Mouse (Mus musculus): Measurements from ENCODE around the gene Klhl40. TPM values are rescaled to one million over a fixed set of nuclear protein-coding genes. Genes with fewer than 3 reads are reported as not detected.

The Klhl40 gene
- polyA plus RNA-seq, 1 experiment, result not detected

GRCm38 (mm10) chr9:121826356-121826755, 48.9 kb downstream of the Klhl40 start:
- no peak overlapping the region for H3K27ac ChIP-seq (ENCODE audit: insufficient read depth, low read length)
- H3K9ac ChIP-seq (ENCODE audit: low read depth, poor library complexity, severe bottlenecking), result no peak overlapping the region
- no peaks in the 10 kb centered on the region for H3K4me1 ChIP-seq (ENCODE audit: control insufficient read depth, insufficient read depth, low read length)
- H3K9me3 ChIP-seq (replicated peaks; ENCODE audit: control insufficient read depth, insufficient read depth, low read length, poor library complexity, severe bottlenecking), result no peaks in the 10 kb centered on the region
- no peak for TF ChIP-seq CTCF (IDR thresholded peaks at IDR 0.05; ENCODE audit: low read depth, low read length)
- TF ChIP-seq POLR2A (IDR thresholded peaks at IDR 0.05; ENCODE audit: insufficient read depth, low read length), result no peak
- no peak for TF ChIP-seq EP300 (IDR thresholded peaks at IDR 0.05; ENCODE audit: insufficient read depth, low read depth, low read length)
- no peak overlapping the region for H3K4me3 ChIP-seq (ENCODE audit: low read depth, low read length)
- no peaks in the 10 kb centered on the region for H3K36me3 ChIP-seq (ENCODE audit: control insufficient read depth, insufficient read depth, low read length, poor library complexity, severe bottlenecking)
- H3K27me3 ChIP-seq (ENCODE audit: control insufficient read depth, insufficient read depth, low read length, poor library complexity, severe bottlenecking), result no peaks in the 10 kb centered on the region

GRCm38 (mm10) chr9:121828314-121828713, 50.9 kb downstream of the Klhl40 start:
- H3K9ac ChIP-seq (ENCODE audit: low read depth, poor library complexity, severe bottlenecking), result no peak overlapping the region
- TF ChIP-seq EP300 (IDR thresholded peaks at IDR 0.05; ENCODE audit: insufficient read depth, low read depth, low read length), result no peak
- no peak for TF ChIP-seq POLR2A (IDR thresholded peaks at IDR 0.05; ENCODE audit: insufficient read depth, low read length)
- TF ChIP-seq CTCF (IDR thresholded peaks at IDR 0.05; ENCODE audit: low read depth, low read length), result no peak
- H3K36me3 ChIP-seq (ENCODE audit: control insufficient read depth, insufficient read depth, low read length, poor library complexity, severe bottlenecking), result no peaks in the 10 kb centered on the region
- no peaks in the 10 kb centered on the region for H3K9me3 ChIP-seq (replicated peaks; ENCODE audit: control insufficient read depth, insufficient read depth, low read length, poor library complexity, severe bottlenecking)
- no peaks in the 10 kb centered on the region for H3K27me3 ChIP-seq (ENCODE audit: control insufficient read depth, insufficient read depth, low read length, poor library complexity, severe bottlenecking)
- no peak overlapping the region for H3K4me3 ChIP-seq (ENCODE audit: low read depth, low read length)
- H3K4me1 ChIP-seq (ENCODE audit: control insufficient read depth, insufficient read depth, low read length), result no peaks in the 10 kb centered on the region
- H3K27ac ChIP-seq (ENCODE audit: insufficient read depth, low read length), result no peak overlapping the region

- Histone ChIP-seq H3K27ac (ENCODE audit: insufficient read depth, low read length) (no peak overlapping the region), H3K27me3 (ENCODE audit: control insufficient read depth, insufficient read depth, low read length, poor library complexity, severe bottlenecking) (no peaks in the 10 kb centered on the region), H3K9ac (ENCODE audit: low read depth, poor library complexity, severe bottlenecking) (no peak overlapping the region), H3K36me3 (ENCODE audit: control insufficient read depth, insufficient read depth, low read length, poor library complexity, severe bottlenecking) (no peaks in the 10 kb centered on the region), H3K4me1 (ENCODE audit: control insufficient read depth, insufficient read depth, low read length) (no peaks in the 10 kb centered on the region), H3K4me3 (ENCODE audit: low read depth, low read length) (no peak overlapping the region), H3K9me3 (replicated peaks; ENCODE audit: control insufficient read depth, insufficient read depth, low read length, poor library complexity, severe bottlenecking) (no peaks in the 10 kb centered on the region)
- TF ChIP-seq CTCF (IDR thresholded peaks at IDR 0.05; ENCODE audit: low read depth, low read length), result no peak
- no peak for TF ChIP-seq EP300 (IDR thresholded peaks at IDR 0.05; ENCODE audit: insufficient read depth, low read depth, low read length)
- no peak for TF ChIP-seq POLR2A (IDR thresholded peaks at IDR 0.05; ENCODE audit: insufficient read depth, low read length)
These were observed 52.0 kb downstream of the Klhl40 start for GRCm38 (mm10) chr9:121829270-121829992.

GRCm38 (mm10) chr9:121830243-121830955, 53.0 kb downstream of the Klhl40 start:
- TF ChIP-seq POLR2A (IDR thresholded peaks at IDR 0.05; ENCODE audit: insufficient read depth, low read length), result no peak
- TF ChIP-seq CTCF (IDR thresholded peaks at IDR 0.05; ENCODE audit: low read depth, low read length), result peak; percentile 73
- no peak overlapping the region for H3K27ac ChIP-seq (ENCODE audit: insufficient read depth, low read length)
- no peak overlapping the region for H3K4me3 ChIP-seq (ENCODE audit: low read depth, low read length)
- no peak overlapping the region for H3K9ac ChIP-seq (ENCODE audit: low read depth, poor library complexity, severe bottlenecking)
- no peaks in the 10 kb centered on the region for H3K4me1 ChIP-seq (ENCODE audit: control insufficient read depth, insufficient read depth, low read length)
- H3K36me3 ChIP-seq (ENCODE audit: control insufficient read depth, insufficient read depth, low read length, poor library complexity, severe bottlenecking), result no peaks in the 10 kb centered on the region
- H3K27me3 ChIP-seq (ENCODE audit: control insufficient read depth, insufficient read depth, low read length, poor library complexity, severe bottlenecking), result no peaks in the 10 kb centered on the region
- no peaks in the 10 kb centered on the region for H3K9me3 ChIP-seq (replicated peaks; ENCODE audit: control insufficient read depth, insufficient read depth, low read length, poor library complexity, severe bottlenecking)

GRCm38 (mm10) chr9:121830956-121831293, 53.5 kb downstream of the Klhl40 start:
- Histone ChIP-seq H3K4me3 (ENCODE audit: low read depth, low read length) (no peak overlapping the region), H3K9ac (ENCODE audit: low read depth, poor library complexity, severe bottlenecking) (no peak overlapping the region), H3K9me3 (replicated peaks; ENCODE audit: control insufficient read depth, insufficient read depth, low read length, poor library complexity, severe bottlenecking) (no peaks in the 10 kb centered on the region), H3K27ac (ENCODE audit: insufficient read depth, low read length) (no peak overlapping the region), H3K36me3 (ENCODE audit: control insufficient read depth, insufficient read depth, low read length, poor library complexity, severe bottlenecking) (no peaks in the 10 kb centered on the region), H3K27me3 (ENCODE audit: control insufficient read depth, insufficient read depth, low read length, poor library complexity, severe bottlenecking) (no peaks in the 10 kb centered on the region), H3K4me1 (ENCODE audit: control insufficient read depth, insufficient read depth, low read length) (no peaks in the 10 kb centered on the region)
- TF ChIP-seq CTCF (IDR thresholded peaks at IDR 0.05; ENCODE audit: low read depth, low read length) (peak; percentile 68), POLR2A (IDR thresholded peaks at IDR 0.05; ENCODE audit: insufficient read depth, low read length) (no peak)

Other genes with a start within 250 kb of the Klhl40 start
- not detected in 2 replicates for gene Lyzl4, start 135.5 kb upstream of the Klhl40 start, polyA plus RNA-seq (2011; ENCODE audit: insufficient read depth, insufficient read length, low read depth, missing spikeins)
- 0.23 and 0.28 TPM in 2 replicates for gene Vipr1, start 134.9 kb upstream of the Klhl40 start, polyA plus RNA-seq (2011; ENCODE audit: insufficient read depth, insufficient read length, low read depth, missing spikeins)
- 10.3 and 12.1 TPM in 2 replicates for gene Sec22c, start 72.1 kb upstream of the Klhl40 start, polyA plus RNA-seq (2011; ENCODE audit: insufficient read depth, insufficient read length, low read depth, missing spikeins)
- 51.6 and 51.9 TPM in 2 replicates for gene Ss18l2, start 67.3 kb upstream of the Klhl40 start, polyA plus RNA-seq (2011; ENCODE audit: insufficient read depth, insufficient read length, low read depth, missing spikeins)
- gene Nktr, start 58.4 kb upstream of the Klhl40 start, polyA plus RNA-seq (2011; ENCODE audit: insufficient read depth, insufficient read length, low read depth, missing spikeins), result 109 and 117 TPM in 2 replicates
- gene Zfp651, start 18.3 kb upstream of the Klhl40 start, polyA plus RNA-seq (2011; ENCODE audit: insufficient read depth, insufficient read length, low read depth, missing spikeins), result 5.9 and 6.5 TPM in 2 replicates
- gene Hhatl, start 14.9 kb downstream of the Klhl40 start, polyA plus RNA-seq (2011; ENCODE audit: insufficient read depth, insufficient read length, low read depth, missing spikeins), result not detected in 2 replicates
- gene Ccdc13, start 61.9 kb downstream of the Klhl40 start, polyA plus RNA-seq (2011; ENCODE audit: insufficient read depth, insufficient read length, low read depth, missing spikeins), result 0.68 and 0.85 TPM in 2 replicates
- 76.5 and 78.5 TPM in 2 replicates for gene Higd1a, start 80.8 kb downstream of the Klhl40 start, polyA plus RNA-seq (2011; ENCODE audit: insufficient read depth, insufficient read length, low read depth, missing spikeins)
- not detected in 2 replicates for gene Ackr2, start 120.7 kb downstream of the Klhl40 start, polyA plus RNA-seq (2011; ENCODE audit: insufficient read depth, insufficient read length, low read depth, missing spikeins)
- not detected in 2 replicates for gene Cyp8b1, start 138.7 kb downstream of the Klhl40 start, polyA plus RNA-seq (2011; ENCODE audit: insufficient read depth, insufficient read length, low read depth, missing spikeins)
- gene Fam198a, start 173.4 kb downstream of the Klhl40 start, polyA plus RNA-seq (2011; ENCODE audit: insufficient read depth, insufficient read length, low read depth, missing spikeins), result not detected in 2 replicates
- gene Pomgnt2, start 219.5 kb downstream of the Klhl40 start, polyA plus RNA-seq (2011; ENCODE audit: insufficient read depth, insufficient read length, low read depth, missing spikeins), result 7.5 and 7.9 TPM in 2 replicates

Measured in ES-Bruce4 (cell line).